20 mouse cellular contexts compared by ENCODE assay signal in the genomic region with DNA sequence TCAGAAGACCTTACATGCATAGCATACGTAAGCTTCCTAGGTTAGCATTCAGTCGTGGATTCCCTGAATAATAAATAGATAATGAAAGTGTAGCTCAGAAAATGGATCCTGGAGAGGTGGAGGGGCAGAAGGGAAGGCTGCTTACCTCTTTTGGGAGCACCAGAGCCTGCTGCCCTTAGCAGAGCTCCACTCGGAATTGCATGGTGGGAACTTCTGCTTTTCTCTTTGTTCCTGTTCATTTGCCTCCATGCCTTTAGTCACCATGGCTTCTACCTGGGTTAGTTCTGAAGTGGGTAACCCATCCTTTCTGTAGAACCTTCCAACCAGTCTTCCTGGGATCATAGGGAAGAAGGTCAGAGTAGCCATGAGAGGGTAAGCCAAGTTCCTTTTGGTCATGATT.
"Had no signal": no experiment of that assay in that cellular context is flagged by ENCODE, and none has a peak within 500 bp of the region (broad histone marks: within the 10 kb centered on the region; RNA-seq: fewer than 3 reads in every experiment).

No protein-coding gene starts in this region.

- H3K4me2 ChIP-seq: liver, embryonic 12.5 days; lung, embryonic 15.5 days; midbrain, embryonic 11.5 days; midbrain, embryonic 13.5 days; midbrain, embryonic 15.5 days; neural tube, embryonic 13.5 days; stomach, embryonic 15.5 days had no signal

- H3K9ac ChIP-seq: liver, embryonic 12.5 days; liver, embryonic 14.5 days; lung, embryonic 15.5 days; midbrain, embryonic 13.5 days; midbrain, embryonic 15.5 days; neural tube, embryonic 13.5 days; stomach, embryonic 15.5 days had no signal

- H3K36me3 ChIP-seq: liver, embryonic 12.5 days; lung, embryonic 15.5 days; midbrain, embryonic 13.5 days; midbrain, embryonic 15.5 days; neural tube, embryonic 13.5 days; stomach, embryonic 15.5 days had no signal

- ATAC-seq: liver, embryonic 12.5 days; lung, postnatal 0 days; midbrain, embryonic 13.5 days; midbrain, embryonic 15.5 days had no signal

- H3K27ac ChIP-seq: liver, embryonic 12.5 days; liver, embryonic 14.5 days; lung, embryonic 15.5 days; macrophage; midbrain, embryonic 13.5 days; midbrain, embryonic 15.5 days; neural tube, embryonic 13.5 days; stomach, embryonic 15.5 days; stomach, postnatal 0 days had no signal

- H3K4me1 ChIP-seq: liver, embryonic 12.5 days; lung, embryonic 15.5 days; midbrain, embryonic 13.5 days; midbrain, embryonic 15.5 days; neural tube, embryonic 13.5 days; stomach, embryonic 15.5 days had no signal

- H3K9me3 ChIP-seq: liver, embryonic 12.5 days; lung, embryonic 15.5 days; megakaryocyte, embryonic 14.5 days; midbrain, embryonic 13.5 days; midbrain, embryonic 15.5 days; neural tube, embryonic 13.5 days; stomach, embryonic 15.5 days had no signal

- H3K4me3 ChIP-seq: liver, embryonic 12.5 days; lung, embryonic 15.5 days; megakaryocyte, embryonic 14.5 days; midbrain, embryonic 13.5 days; midbrain, embryonic 15.5 days; myocyte; neural tube, embryonic 13.5 days; stomach, embryonic 15.5 days had no signal

- DNase-seq: lung, adult 2 months; lung, postnatal 14 days; right cerebral cortex, postnatal 14 days; spleen, adult 18-20 months; thymus, adult 18-20 months; thymus, postnatal 14 days; thymus, postnatal 36 days had no signal

- H3K27me3 ChIP-seq: liver, embryonic 12.5 days; lung, embryonic 15.5 days; megakaryocyte, embryonic 14.5 days; midbrain, embryonic 13.5 days; midbrain, embryonic 15.5 days; neural tube, embryonic 13.5 days; stomach, embryonic 15.5 days had no signal
